Mouse (Mus musculus) cerebellum, adult 2 months (tissue): ENCODE results near the gene Timm17b.

Experiments
- CTCF ChIP-seq: fragments of 200-500 bp; IDR thresholded peaks from 2 replicates; pipeline ENCODE4 v1.5.1; 2011; ENCODE audit warnings: low read depth, mild to moderate bottlenecking, control low read depth, low read length, moderate library complexity, borderline replicate concordance; ENCODE audit not compliant: insufficient read depth
- POLR2A ChIP-seq: fragments of 200-500 bp; IDR thresholded peaks from 2 replicates; pipeline ENCODE4 v1.6.1; 2011; ENCODE audit warnings: low read length, control low read depth, borderline replicate concordance; ENCODE audit not compliant: insufficient read depth

DNA sequence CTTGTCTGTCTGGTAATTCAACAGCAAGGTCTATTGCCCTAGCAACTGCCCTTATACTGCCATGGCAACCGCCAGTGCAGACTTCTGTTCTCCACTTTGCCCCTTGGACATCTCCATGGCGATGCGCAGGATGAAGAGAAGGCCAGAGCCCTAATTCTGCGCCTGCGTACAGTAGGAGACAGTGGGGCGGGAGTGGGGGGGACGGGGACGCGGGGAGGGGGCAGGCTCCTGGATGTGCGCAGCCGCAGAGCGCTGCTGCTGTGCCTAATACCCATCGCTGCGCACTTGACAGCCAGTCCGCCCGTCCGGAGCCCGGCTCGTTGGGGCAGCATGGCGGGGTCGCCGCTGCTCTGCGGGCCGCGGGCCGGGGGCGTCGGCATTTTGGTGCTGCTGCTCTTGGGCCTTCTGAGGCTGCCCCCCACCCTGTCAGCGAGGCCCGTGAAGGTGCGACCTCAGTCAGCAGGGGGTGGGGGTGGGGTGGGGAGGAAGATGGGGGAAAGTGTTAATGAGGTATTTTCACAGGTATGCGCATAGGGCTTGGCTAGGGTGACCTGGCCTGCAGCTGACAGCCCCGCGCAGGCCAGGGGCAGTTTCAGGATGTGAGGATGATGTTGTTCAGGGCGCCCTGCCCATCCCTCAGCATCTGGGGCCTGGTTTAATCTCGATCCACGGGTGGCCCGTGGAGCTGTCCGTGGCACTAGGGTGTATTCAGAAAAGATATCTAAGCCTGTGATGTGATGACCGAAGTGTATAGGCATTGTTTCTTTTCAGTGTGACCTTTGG is 20.6 kb downstream of the Timm17b start, which contains the start of gene Pcsk1n:
- TF ChIP-seq CTCF = no peak
- peak; percentile 73 for TF ChIP-seq POLR2A
